ENCODE assay signal across 8 mouse cellular contexts in the genomic region with DNA sequence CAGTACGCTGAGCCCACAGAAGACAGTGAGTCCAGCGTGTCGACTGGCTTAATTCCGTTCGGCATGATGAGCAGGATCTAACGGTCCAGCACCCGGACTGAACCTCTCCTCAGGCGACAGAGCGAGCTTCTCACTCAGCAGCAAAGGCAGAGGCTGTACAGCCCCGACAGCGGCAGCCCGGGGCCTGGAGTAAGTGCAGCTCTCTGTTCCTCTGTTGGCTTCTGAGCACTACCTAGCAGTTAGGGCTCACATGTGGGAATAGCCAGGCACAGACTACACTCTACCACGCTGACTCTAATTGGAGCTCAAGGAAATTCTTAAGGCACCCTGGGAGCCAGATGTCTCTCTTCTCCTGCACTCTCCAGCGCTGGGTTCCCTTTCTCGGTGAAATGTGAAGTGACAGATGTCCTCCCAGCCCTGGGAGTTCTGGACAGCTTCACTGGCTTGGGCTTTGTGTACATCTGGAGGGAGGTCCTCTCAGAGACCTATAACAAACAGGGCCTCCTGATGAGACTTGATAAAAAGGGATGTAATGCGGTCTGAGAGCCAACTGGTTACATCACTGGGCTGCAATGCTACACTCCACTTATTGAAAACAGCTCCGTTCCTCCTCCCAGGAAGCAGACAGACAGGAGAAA.
DNase-seq lines count a peak whose midpoint lies in the region; ATAC-seq and TF ChIP-seq lines count a peak whose summit lies in the region.

No protein-coding gene starts in this region.

- POLR2A ChIA-PET in Patski (lab: Charles Lee), result interaction anchor here (1.1 to 1.6 kb wide), 3 partner anchors 11 to 36 kb away, joined by 4 read pairs; no protein-coding TSS in a partner anchor

- no peak overlapping the region for H3K9ac ChIP-seq in intestine, postnatal 0 days (ENCODE audit: low read depth, low read length)
- H3K9ac ChIP-seq in midbrain, embryonic 14.5 days (replicated peaks; ENCODE audit: low read length), result peak overlapping the region; percentile 51

- WGBS in cerebellum, adult 2 months, result 44% methylated on average over 17 of the region's 17 CpGs
- WGBS in intestine, postnatal 0 days, result 58% methylated on average over 17 of the region's 17 CpGs
- 13% methylated on average over 17 of the region's 17 CpGs for WGBS in midbrain, embryonic 14.5 days

- DNase-seq in cerebellum, adult 2 months, result peak in 1 of 2 experiments; percentile 47
- no peak for DNase-seq in Patski (ENCODE audit: low read depth, low spot score)
- peak; percentile 71 to 74 for DNase-seq in heart, adult 18-20 months
- peak; percentile 66 for DNase-seq in midbrain, embryonic 14.5 days
- no peak for DNase-seq in cerebellum, adult 9-10 months

- TF ChIP-seq POLR2A in cerebellum, adult 2 months (IDR thresholded peaks at IDR 0.05; ENCODE audit: borderline replicate concordance, insufficient read depth, low read length), result no peak

- CTCF ChIA-PET in Patski (lab: Charles Lee), result interaction anchor here (1.4 to 8.8 kb wide), 3 partner anchors 16 to 35 kb away, joined by 3 to 78 read pairs (median 8); no protein-coding TSS in a partner anchor

- H3K4me2 ChIP-seq in intestine, postnatal 0 days (replicated peaks; ENCODE audit: low read depth), result peak overlapping the region; percentile 59
- H3K4me2 ChIP-seq in midbrain, embryonic 14.5 days (ENCODE audit: low read length), result peak overlapping the region; percentile 39

- peaks cover 5% of the 10 kb centered on the region; the same call in 1 of the 2 replicates for H3K36me3 ChIP-seq in intestine, postnatal 0 days (ENCODE audit: control insufficient read depth, insufficient read depth)
- H3K36me3 ChIP-seq in midbrain, embryonic 14.5 days (ENCODE audit: control insufficient read depth, insufficient read depth, low read length), result 0 out of 2 replicates have a peak, but pooled peaks cover 5% of the 10 kb centered on the region

- H3K27ac ChIP-seq in cerebellum, adult 2 months (ENCODE audit: insufficient read depth, low read length), result peak overlapping the region; percentile 7; the same call in 1 of the 2 replicates
- peak overlapping the region; percentile 60 for H3K27ac ChIP-seq in intestine, postnatal 0 days (ENCODE audit: low read depth, low read length)
- H3K27ac ChIP-seq in midbrain, embryonic 14.5 days (replicated peaks; ENCODE audit: low read depth, low read length), result peak overlapping the region; percentile 79

- no peaks in the 10 kb centered on the region for H3K9me3 ChIP-seq in intestine, postnatal 0 days (ENCODE audit: control insufficient read depth)
- no peaks in the 10 kb centered on the region for H3K9me3 ChIP-seq in midbrain, embryonic 14.5 days (ENCODE audit: control insufficient read depth, low read length)

- TF ChIP-seq CTCF in cerebellum, adult 2 months (IDR thresholded peaks at IDR 0.05; ENCODE audit: borderline replicate concordance, insufficient read depth, low read depth, low read length), result no peak
- TF ChIP-seq CTCF in Patski (IDR thresholded peaks at IDR 0.05), result no peak
- TF ChIP-seq CTCF in intestine, postnatal 0 days (IDR thresholded peaks at IDR 0.05; ENCODE audit: low read depth), result no peak

- no peaks in the 10 kb centered on the region for H3K27me3 ChIP-seq in cerebellum, adult 2 months (ENCODE audit: control insufficient read depth, insufficient read depth, low read length)
- H3K27me3 ChIP-seq in Patski, result no peaks in the 10 kb centered on the region
- no peaks in the 10 kb centered on the region for H3K27me3 ChIP-seq in intestine, postnatal 0 days (replicated peaks; ENCODE audit: control insufficient read depth, insufficient read depth, low read length)
- no peaks in the 10 kb centered on the region for H3K27me3 ChIP-seq in midbrain, embryonic 14.5 days (ENCODE audit: control insufficient read depth, insufficient read depth, low read length)

- peaks cover 43% of the 10 kb centered on the region for H3K4me1 ChIP-seq in cerebellum, adult 2 months (ENCODE audit: control insufficient read depth, insufficient read depth, low read length)
- H3K4me1 ChIP-seq in intestine, postnatal 0 days (replicated peaks; ENCODE audit: control insufficient read depth, insufficient read depth, low read length), result peaks cover 24% of the 10 kb centered on the region
- peaks cover 71% of the 10 kb centered on the region for H3K4me1 ChIP-seq in midbrain, embryonic 14.5 days (ENCODE audit: control insufficient read depth, insufficient read depth, low read length)

- no peak overlapping the region for H3K4me3 ChIP-seq in cerebellum, adult 2 months (replicated peaks; ENCODE audit: insufficient read depth, low read depth, low read length)
- H3K4me3 ChIP-seq in intestine, postnatal 0 days (ENCODE audit: low read depth, low read length), result peak overlapping the region; percentile 35
- H3K4me3 ChIP-seq in midbrain, embryonic 14.5 days (replicated peaks; ENCODE audit: low read depth, low read length), result peak overlapping the region; percentile 22

- ATAC-seq in cerebellum, adult (ENCODE audit: insufficient number of reproducible peaks, low FRiP score, low TSS enrichment), result no peak
- ATAC-seq in Patski, result peak; percentile 24
- ATAC-seq in intestine, postnatal 0 days, result peak; percentile 8; the same call in 1 of the 2 replicates
- peak; percentile 28 for ATAC-seq in midbrain, embryonic 14.5 days (ENCODE audit: low FRiP score, low TSS enrichment)
- ATAC-seq in erythroid progenitor cell, adult 5-6 weeks (replicated peaks; ENCODE audit: low FRiP score, poor library complexity, severe bottlenecking), result no peak

- in situ Hi-C loops in Patski (cut with MboI; ENCODE audit: low pct_unique_long_range_greater_than_20kb), result no loop called here

Comparison
In these comparisons a context has a peak if more than half of its experiments do, and no peak if none do; other contexts are left out.
1. DNase-seq: peak in heart, adult 18-20 months (2 of 2) and midbrain, embryonic 14.5 days (single experiment); none in Patski (single experiment) and cerebellum, adult 9-10 months (single experiment).
2. H3K27ac ChIP-seq: peak in every context shown above with its lines; median percentile 79 in midbrain, embryonic 14.5 days; 60 in intestine, postnatal 0 days; 7 in cerebellum, adult 2 months.
3. ATAC-seq: peak in Patski (single experiment), intestine, postnatal 0 days (single experiment) and midbrain, embryonic 14.5 days (single experiment); none in cerebellum, adult (single experiment) and erythroid progenitor cell, adult 5-6 weeks (single experiment).